Mouse (Mus musculus) layer of hippocampus, adult 8-10 months (tissue): ENCODE results near the gene Hist1h3e. TPM values are rescaled to one million over a fixed set of nuclear protein-coding genes. Genes with fewer than 3 reads are reported as not detected.
"Not testable (repeated sequence)": the region's sequence is repeated elsewhere in the genome, so short reads cannot be mapped to it uniquely, and the experiment has no call there.

ENCODE experiments used
- DNase-seq, 2 experiments: peaks; one replicate each; pipeline ENCODE4 v3.0.0; 2022; ENCODE audit warnings: low spot score in 2 of 2
- total RNA-seq, 4 experiments: library from RNA; stranded (reverse); gene quantifications; 2 replicates each; pipeline ENCODE4 v1.2.4; 2022

The Hist1h3e gene
- total RNA-seq, 4 experiments from 2014 or later: 34.8 to 43.2 (median 40.0) TPM

DNA sequence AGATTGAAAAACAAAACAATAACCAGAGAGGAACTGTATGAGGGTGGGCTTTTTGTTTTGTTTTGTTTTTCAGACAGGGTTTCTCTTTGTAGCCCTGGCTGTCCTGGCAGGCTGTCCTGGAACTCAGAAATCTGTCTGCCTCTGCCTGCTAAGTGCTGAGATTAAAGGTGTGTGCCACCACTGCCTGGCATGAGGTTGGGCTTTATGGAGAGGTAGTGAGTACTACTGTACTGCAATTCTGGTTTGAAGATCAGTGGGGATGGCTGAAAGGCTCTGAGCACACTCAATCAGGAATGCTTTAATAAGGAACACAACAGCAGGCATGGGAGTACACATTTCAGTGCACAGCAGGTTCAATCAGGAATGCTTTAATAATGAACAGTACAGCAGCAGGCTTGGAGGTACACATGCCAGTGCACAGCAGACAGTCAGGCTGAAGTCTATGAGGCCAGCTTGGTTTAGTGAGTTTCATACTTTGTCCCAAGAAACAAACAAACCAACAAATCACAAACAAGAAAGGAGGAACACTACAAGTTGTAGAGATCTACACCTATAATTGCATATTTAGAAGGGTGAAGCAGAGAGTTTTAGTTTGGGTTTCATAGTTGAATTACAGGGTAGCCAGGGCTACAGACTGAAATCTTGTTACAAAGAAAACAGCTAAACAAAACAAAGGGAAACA is 21.4 kb upstream of the Hist1h3e start:
- DNase-seq: no peak

GRCm38 (mm10) chr13:23582219-23583056 is 20.3 kb upstream of the Hist1h3e start:
- DNase-seq: no peak

DNA sequence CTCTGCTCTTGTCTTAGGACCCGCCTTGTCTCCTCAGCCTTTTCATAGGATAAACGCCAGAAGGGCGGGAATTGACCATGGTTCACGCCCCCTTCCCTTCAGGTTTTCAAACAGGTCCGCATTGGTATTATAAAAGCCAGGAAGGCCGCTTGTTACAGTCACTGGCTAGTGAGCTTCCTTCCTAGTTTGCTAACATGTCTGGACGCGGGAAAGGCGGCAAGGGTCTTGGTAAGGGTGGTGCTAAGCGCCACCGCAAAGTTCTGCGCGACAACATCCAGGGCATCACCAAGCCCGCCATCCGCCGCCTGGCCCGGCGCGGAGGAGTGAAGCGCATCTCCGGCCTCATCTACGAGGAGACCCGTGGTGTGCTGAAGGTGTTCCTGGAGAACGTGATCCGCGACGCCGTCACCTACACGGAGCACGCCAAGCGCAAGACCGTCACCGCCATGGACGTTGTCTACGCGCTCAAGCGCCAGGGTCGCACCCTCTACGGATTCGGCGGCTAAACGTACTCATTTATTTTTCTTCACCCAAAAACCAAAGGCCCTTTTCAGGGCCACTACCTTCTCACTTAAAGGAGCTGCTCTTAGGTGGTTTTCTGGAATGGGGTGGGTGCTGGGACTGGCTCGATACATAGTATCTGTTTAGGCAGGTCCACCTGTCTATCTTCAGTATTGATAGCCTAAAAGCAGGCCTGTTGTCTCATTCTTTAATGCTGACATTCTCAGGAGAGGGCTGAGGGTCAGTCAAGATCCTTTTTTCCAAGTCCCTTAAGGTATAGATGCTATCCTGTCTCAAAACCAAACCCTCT is 19.4 kb upstream of the Hist1h3e start, which contains the start of gene Hist1h4d:
Gene Hist1h4d (plus strand): TSS at position 191 of the 811 bp plus-strand sequence.
- peak; percentile 98 for DNase-seq

- no peak for DNase-seq
Measured at GRCm38 (mm10) chr13:23577835-23578234, 15.7 kb upstream of the Hist1h3e start.

- DNase-seq: no peak
Measured at GRCm38 (mm10) chr13:23576906-23577639, 14.9 kb upstream of the Hist1h3e start.

GRCm38 (mm10) chr13:23576351-23576881 is 14.2 kb upstream of the Hist1h3e start:
- no peak for DNase-seq

- not testable (repeated sequence) for DNase-seq
Measured at GRCm38 (mm10) chr13:23575864-23576313, 13.7 kb upstream of the Hist1h3e start.

GRCm38 (mm10) chr13:23575271-23575851 is 13.2 kb upstream of the Hist1h3e start, which contains the start of gene Hist1h3d:
Gene Hist1h3d, plus strand, starts transcription at chr13:23575763.
- peak; percentile 70 to 71 for DNase-seq

DNA sequence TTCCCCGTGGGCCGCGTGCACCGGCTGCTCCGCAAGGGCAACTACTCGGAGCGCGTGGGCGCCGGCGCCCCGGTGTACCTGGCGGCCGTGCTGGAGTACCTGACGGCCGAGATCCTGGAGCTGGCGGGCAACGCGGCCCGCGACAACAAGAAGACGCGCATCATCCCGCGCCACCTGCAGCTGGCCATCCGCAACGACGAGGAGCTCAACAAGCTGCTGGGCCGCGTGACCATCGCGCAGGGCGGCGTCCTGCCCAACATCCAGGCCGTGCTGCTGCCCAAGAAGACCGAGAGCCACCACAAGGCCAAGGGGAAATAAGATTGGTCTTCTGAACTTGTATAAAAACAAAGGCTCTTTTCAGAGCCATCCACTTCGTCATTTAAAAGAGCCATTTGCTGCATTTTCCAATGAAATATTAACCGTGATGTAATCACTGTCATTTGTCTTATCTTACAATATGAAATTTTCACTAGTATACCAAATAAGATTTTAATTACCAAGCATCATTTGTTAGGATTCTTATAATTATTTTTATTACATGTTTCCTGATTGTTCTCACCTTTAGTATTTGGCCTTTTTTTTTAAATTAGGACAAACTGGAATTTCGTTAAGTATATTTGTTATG is 12.5 kb upstream of the Hist1h3e start:
- not testable (repeated sequence) for DNase-seq

DNA sequence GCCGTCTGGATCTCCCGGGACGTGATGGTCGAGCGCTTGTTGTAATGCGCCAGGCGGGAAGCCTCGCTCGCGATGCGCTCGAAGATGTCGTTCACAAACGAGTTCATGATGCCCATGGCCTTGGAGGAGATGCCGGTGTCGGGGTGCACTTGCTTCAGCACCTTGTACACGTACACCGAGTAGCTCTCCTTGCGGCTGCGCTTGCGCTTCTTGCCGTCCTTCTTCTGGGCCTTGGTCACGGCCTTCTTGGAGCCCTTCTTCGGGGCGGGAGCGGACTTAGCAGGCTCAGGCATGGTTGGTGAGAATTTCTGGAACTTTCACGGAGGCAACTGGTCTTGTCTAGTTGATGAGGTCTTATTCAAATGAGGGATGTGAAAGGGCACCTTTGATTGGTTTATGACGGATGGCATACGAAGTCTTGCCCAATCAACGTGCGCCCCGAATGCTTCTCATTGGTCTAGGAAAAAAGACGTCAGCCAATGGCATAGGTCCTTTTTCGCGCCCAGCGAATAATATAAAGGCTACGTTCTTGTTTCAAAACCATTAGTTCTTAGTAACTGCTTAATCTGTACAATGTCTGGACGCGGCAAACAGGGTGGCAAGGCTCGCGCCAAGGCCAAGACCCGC is 11.8 kb upstream of the Hist1h3e start, which contains the start of the genes Hist1h2bf and Hist1h2ad:
Gene Hist1h2bf (minus strand): TSS at position 299 of the 627 bp plus-strand sequence.
Gene Hist1h2ad (plus strand): TSS at position 484 of the 627 bp plus-strand sequence.
- DNase-seq: peak; percentile 93 to 97

- DNase-seq: not testable (repeated sequence)
Measured at GRCm38 (mm10) chr13:23573034-23573897, 11.1 kb upstream of the Hist1h3e start.

DNA sequence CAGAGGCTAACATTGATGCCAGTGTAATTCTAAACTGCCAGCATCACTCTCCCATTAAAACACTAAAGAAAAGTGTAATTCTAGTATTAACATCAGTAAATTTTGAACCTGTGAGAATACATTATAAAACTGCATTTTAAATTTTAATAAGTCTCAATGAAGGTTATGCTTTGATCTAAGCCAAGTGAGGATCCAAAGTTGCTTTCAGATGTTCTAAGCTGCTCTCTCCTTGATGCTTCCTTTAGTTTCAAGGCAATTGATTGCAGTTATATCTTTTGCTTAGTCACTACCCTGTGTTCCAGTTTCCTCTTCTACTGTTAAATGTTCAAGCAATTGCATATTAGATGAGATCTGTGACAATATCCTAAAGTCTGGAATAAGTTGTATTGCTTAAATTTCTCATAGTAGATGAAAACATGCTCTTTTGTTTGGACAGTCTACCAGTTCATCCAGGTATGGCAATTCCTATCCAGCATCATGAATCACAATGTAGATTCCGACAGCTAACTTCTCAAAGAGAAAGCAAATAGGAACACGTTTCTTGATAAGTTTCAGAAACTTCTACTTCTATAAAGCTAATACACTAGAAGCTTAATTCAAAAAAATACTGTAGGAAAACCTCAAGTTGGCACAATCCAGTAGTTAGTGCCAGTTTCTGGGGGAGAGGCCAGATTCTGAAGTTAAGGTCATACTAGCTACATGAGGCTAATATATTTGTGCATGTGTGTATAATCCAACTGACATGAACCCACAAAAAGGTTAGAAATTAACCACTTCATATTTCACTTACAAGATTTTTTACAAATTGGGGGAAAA is 10.3 kb upstream of the Hist1h3e start:
- no peak for DNase-seq

DNA sequence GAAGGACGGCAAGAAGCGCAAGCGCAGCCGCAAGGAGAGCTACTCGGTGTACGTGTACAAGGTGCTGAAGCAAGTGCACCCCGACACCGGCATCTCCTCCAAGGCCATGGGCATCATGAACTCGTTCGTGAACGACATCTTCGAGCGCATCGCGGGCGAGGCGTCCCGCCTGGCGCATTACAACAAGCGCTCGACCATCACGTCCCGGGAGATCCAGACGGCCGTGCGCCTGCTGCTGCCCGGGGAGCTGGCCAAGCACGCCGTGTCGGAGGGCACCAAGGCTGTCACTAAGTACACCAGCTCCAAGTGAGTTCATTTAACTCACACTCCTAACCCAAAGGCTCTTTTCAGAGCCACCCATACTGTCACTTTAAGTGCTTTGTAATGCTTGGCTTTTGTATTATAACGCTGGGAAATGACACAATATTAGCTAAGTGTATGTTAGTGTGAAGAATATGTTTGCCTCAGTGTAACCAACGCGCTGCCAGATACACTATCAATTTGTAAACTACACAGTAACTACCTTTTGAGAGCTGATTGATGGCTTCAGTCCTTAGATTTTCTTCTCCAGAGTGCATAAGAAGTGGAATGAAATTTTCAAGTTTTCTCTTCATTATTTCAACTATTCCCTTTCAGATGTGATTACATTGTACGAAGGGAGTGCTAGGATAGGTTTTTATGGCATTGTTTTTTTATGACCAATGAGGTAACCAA is 9.5 kb upstream of the Hist1h3e start:
- DNase-seq: not testable (repeated sequence)

- peak; percentile 71 to 79 for DNase-seq
Measured at GRCm38 (mm10) chr13:23571022-23571503, 8.9 kb upstream of the Hist1h3e start, which contains the start of the genes Hist1h2ae and Hist1h2bg. Gene Hist1h2ae, minus strand, starts transcription at chr13:23571220. Gene Hist1h2bg, plus strand, starts transcription at chr13:23571396.

GRCm38 (mm10) chr13:23570261-23571021 is 8.3 kb upstream of the Hist1h3e start:
- DNase-seq: not testable (repeated sequence)
